Mouse (Mus musculus) left cerebral cortex, postnatal 25 days (tissue): ENCODE measurements around the gene A3galt2. TPM values are rescaled to one million over a fixed set of nuclear protein-coding genes. Genes with fewer than 3 reads are reported as not detected.

Experiments used
- DNase-seq, 2 experiments: peaks; one replicate each; pipeline ENCODE4 v3.0.0; 2022; ENCODE audit warnings: low spot score in 2 of 2, mixed read lengths in 1 of 2
- intact Hi-C: fragments of 180-260 bp; cut with DNase I; formaldehyde crosslinking; loops from one replicate; pipeline ENCODE4 v1.15.1; 2025
- total RNA-seq, 2 experiments: library from RNA; stranded (reverse); gene quantifications; 2 replicates each; pipeline ENCODE4 v1.2.3; 2021

The A3galt2 gene
- total RNA-seq, result under 1 TPM; 0.25 to 0.32 TPM

DNA sequence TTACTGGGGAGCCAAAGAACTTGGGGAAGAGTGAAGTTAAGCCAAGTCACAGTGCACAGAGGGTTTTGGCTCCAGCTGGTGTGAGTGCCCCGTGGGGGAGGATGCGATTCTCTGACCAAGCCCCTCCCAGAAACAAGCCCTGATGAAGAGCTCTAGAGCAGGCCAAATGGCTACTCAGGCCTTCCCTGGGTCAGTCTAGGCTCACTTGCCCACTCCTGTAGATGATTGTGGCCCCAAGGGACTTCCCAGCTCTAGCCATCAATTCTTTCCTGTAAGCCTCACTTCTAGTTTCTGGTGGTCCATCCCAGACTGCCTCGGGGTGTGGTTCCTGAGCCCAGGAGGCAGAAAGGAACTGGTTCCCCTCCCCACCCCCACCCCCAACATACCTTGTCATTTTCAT is at the start of gene A3galt2:
A3galt2 (plus strand) TSS at position 301 of the 400 bp plus-strand sequence.
- no peak for DNase-seq
- intact Hi-C loops, result no loop called here

DNA sequence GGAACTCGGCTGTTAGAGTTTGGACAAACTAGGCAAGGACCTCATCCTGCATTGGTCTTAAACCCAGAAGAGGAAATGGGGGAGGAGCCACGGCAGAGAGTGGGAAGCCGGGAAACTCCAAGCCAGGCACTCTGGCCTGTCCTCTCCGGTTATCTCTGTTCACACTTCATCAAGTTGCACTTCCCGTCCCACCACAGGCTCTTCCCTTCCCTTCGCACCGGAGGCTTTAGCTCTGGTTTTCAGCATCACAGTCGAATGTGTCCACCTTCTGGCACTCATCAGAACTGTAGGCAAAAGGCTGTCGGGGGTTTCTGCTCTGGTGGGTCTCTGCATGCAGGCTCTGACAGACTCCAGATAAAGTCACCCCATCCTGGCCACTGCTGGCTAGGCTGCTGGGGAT is 48.5 kb upstream of the A3galt2 start:
- intact Hi-C loops, result loop anchor here (1.0 kb wide), 1 partner anchor 93 kb away; no protein-coding TSS in a partner anchor
- DNase-seq, result no peak

DNA sequence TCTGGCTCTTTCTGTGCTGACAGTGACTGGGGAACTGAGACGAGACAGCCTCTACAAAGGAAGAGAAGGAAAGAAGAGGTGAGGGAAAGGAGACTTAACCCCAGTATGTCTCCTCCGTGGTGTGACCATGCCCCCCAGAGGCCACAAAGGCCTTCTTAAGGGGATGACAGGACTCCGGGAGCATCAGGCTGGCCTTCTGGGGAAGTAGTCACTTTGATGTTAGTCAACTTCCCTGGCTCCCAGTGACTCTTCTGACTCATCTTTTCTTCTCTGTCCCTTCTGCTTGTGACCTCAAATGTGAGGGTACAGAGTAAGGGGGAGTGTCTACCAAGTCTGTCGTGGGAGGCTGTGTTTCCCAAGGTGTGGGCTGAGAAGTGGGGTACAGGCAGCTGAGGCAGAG is 47.8 kb upstream of the A3galt2 start:
- intact Hi-C loops, result no loop called here

DNA sequence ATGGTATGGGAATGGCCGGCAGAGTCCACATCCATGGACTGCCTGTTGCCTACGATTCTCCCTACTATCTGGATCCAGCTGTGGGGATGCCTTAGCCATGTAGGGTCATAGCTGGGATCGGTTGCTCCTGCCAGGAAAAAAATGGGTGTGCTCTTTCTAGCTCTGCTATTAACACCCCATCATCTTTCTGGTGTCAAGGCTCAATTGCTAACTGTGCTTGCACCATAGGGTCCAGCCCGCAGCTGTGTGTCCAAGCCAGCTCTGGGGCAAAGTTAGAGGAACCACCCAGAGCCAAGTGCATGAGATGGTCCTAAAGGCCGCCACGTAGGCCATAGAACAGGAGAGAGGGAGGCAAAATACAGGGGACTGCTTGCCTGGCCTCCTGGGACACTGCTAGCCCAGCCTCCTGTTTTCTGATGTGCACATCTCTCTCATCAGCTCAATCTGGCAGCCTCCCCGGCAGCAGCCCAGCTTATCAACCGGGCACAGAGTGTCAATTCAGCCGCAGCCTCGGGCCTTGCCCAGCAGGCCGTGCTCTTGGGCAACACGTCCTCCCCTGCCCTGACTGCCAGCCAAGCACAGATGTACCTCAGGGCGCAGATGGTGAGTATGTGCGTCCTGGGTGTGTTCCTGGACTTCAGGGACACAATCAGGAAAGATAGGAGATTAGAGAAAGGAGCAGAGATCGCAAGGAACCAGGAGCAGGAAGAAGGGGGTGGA is 45.9 kb upstream of the A3galt2 start:
- no peak for DNase-seq
- intact Hi-C loops, result no loop called here

More for the DNA sequence above, 47.8 kb upstream of the A3galt2 start:
- DNase-seq, result no peak

- no peak for DNase-seq
- intact Hi-C loops, result loop anchor here (2.0 kb wide), 1 partner anchor 97 kb away; no protein-coding TSS in a partner anchor
Measured at GRCm38 (mm10) chr4:128709781-128710166, 45.4 kb upstream of the A3galt2 start.

- intact Hi-C loops, result loop anchor here (2.0 kb wide), 1 partner anchor 97 kb away; no protein-coding TSS in a partner anchor
- no peak for DNase-seq
Measured at GRCm38 (mm10) chr4:128710286-128710685, 44.9 kb upstream of the A3galt2 start.

GRCm38 (mm10) chr4:128710800-128711199 is 44.4 kb upstream of the A3galt2 start:
- intact Hi-C loops, result loop anchor here (1.0 to 2.0 kb wide), 3 partner anchors 67 to 148 kb away; no protein-coding TSS in a partner anchor
- no peak for DNase-seq

GRCm38 (mm10) chr4:128711455-128712135 is 43.6 kb upstream of the A3galt2 start:
- intact Hi-C loops, result loop anchor here (1.0 to 2.0 kb wide), 3 partner anchors 66 to 147 kb away; no protein-coding TSS in a partner anchor
- peak; percentile 92 to 98 for DNase-seq

DNA sequence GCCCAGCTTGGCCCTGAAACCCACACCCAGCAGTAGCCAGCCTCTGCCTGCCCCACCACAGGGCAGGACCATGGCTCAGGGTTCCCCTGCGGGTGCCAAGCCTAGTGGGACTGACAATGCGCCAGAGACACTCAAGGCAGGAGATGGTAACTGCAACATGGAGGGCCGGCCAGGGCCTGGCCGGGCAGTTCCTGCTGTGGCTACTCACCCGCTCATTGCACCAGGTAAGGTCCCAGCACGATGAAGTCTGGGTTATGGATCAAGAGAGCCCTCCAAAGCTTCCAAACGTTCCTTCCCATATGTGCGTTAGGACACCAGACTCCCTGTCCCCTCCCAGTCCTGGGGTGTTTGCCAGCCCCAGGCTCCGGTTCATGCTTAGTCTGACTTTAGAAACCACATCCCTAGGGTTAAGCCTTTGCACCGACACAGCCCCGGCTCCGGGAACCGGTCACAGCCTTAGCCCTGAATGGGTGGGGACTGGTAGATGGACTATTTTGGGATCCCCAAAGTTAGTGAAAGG is 43.0 kb upstream of the A3galt2 start:
- no peak for DNase-seq
- intact Hi-C loops, result no loop called here

DNA sequence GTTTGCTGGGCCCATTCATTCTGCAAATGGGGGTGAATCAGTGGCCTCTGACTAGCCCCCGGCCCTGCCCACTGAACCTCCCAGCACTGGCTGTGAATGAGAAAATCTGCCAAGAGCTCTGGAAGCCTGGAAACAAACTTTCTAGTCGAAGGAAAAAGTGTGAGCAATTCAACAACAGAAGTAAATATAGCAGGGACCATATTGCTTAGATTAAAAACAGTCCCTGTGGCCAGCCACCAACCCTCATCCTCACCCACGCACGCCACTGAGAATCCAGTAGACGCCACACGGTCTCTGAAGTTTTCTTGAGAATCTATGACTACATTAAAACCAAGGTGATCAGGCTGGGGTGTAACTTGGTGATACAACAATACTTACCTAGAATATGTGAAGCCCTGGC is 42.2 kb upstream of the A3galt2 start:
- DNase-seq, result peak in 1 of 2 experiments; percentile 82
- intact Hi-C loops, result no loop called here

DNA sequence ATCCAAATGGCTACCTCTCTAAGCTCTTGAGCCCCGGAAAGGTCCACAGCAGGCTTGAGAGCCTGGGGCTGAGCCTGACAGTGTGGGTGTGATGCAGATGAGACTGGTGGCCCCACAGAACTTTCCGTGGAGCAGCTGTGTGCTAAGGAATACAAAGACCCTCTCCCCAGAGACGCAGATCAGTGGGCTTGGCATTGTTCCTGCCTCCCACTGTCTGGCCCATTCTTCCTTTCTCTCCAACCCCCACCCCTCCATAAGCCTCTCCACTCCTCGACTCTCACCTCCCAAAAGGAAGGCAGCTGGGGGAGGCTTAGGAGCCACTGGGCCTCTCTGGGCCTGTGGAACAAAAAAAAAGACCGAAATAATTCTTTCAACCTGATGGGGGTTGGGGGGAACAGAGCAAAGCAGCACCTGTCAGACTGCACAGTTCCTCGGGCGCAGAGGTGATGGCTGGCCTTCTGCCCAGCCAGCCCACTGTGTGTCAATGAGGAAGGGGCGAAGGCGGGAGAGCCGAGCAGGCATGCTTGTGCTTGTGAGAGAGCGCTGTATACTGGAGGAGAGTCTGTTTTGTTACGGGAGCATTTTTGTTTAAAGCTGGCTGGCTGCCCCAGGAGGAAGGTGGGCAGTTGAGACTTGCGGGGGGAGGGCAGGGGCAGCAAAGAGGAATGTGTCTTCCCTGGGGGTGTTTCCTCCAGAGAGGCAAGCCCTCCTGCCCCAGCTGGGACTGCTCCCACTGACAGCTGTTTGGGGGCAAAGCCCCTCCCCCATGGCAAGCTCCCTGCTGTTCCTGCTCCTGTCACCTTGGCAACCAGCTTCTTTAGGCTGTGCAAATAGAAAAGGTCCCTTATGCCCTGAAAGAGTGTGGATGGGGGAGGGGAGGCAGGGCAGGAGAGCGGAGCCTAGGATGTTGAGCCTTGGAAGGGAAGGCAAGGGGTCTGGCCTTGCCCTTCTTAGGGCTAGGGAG is 39.6 kb upstream of the A3galt2 start:
- peak; percentile 55 to 57 for DNase-seq
- intact Hi-C loops, result no loop called here

GRCm38 (mm10) chr4:128716279-128716678 is 38.9 kb upstream of the A3galt2 start:
- intact Hi-C loops, result no loop called here

GRCm38 (mm10) chr4:128716731-128717130 is 38.4 kb upstream of the A3galt2 start:
- no peak for DNase-seq
- intact Hi-C loops, result no loop called here

More at GRCm38 (mm10) chr4:128716279-128716678, 38.9 kb upstream of the A3galt2 start:
- no peak for DNase-seq

DNA sequence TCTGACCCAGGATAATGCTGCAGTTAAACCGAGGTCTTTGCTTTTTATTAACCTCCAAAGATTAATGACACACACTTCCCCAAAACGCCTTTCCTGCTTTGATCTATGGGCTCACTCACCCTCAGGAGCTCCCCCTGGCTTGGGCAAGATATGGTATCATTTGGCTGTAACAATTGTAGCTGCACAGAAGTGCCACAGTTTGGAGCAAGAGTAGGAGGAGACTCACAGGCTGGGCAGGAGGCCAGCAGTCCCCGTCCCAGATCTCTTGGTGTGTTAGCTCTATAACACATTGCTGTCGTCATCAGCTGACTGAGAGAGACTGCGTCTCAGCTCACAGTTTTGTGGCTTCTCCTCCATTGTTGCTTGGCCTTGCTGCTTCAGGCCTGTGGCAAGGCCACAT is 35.1 kb upstream of the A3galt2 start:
- intact Hi-C loops, result no loop called here
- peak in 1 of 2 experiments; percentile 89 for DNase-seq

- no peak for DNase-seq
- intact Hi-C loops, result no loop called here
Measured at GRCm38 (mm10) chr4:128721061-128721648, 34.0 kb upstream of the A3galt2 start.

- DNase-seq, result no peak
- intact Hi-C loops, result no loop called here
Measured at GRCm38 (mm10) chr4:128721761-128722160, 33.4 kb upstream of the A3galt2 start.

- intact Hi-C loops, result no loop called here
- no peak for DNase-seq
Measured at GRCm38 (mm10) chr4:128722932-128723331, 32.2 kb upstream of the A3galt2 start.

- no peak for DNase-seq
- intact Hi-C loops, result no loop called here
Measured at GRCm38 (mm10) chr4:128723431-128723830, 31.7 kb upstream of the A3galt2 start.

DNA sequence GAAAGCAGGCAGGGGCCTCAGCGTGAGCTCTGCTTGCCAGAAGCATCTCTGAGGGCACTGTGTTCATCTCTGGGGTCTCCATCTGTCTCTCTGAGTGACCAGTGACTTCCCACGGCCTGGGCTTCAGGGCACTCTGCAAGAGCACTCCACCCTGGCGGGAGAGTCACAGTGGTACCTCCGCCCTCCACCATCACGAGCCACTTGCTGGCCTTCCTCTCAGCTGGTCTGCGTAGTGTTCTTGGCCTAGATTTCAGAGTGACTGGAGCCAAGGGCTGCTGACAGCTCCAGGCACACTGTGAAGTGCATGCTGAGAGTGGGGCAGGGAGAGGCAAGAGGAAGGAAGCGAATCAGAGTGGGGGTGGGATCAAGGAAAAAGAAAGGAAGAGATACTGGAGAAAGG is 31.1 kb upstream of the A3galt2 start:
- intact Hi-C loops, result no loop called here
- peak in 1 of 2 experiments; percentile 60 for DNase-seq
